Mouse (Mus musculus) hindbrain, embryonic 16.5 days (tissue): ENCODE results near the gene F8. TPM values are rescaled to one million over a fixed set of nuclear protein-coding genes. Genes with fewer than 3 reads are reported as not detected.

ENCODE experiments used
- ATAC-seq: fragments of 200-750 bp; cut with Nextera tagmentation; 2 replicates; pipeline ENCODE4 v1.8.0; 2017; ENCODE audit warnings: moderate TSS enrichment, moderate library complexity
- H3K27ac ChIP-seq: fragments of 300-500 bp; sonication (generic); 2 replicates; pipeline ENCODE4 v1.5.1; 2014; ENCODE audit warnings: low read depth, mild to moderate bottlenecking, control low read depth, low read length, moderate library complexity
- H3K27me3 ChIP-seq: fragments of 300-500 bp; sonication (generic); replicated peaks from 2 replicates; pipeline ENCODE4 v1.6.1; 2014; ENCODE audit warnings: low read length; ENCODE audit not compliant: control insufficient read depth, insufficient read depth
- H3K36me3 ChIP-seq: fragments of 300-500 bp; sonication (generic); 2 replicates; pipeline ENCODE4 v1.6.1; 2014; ENCODE audit warnings: mild to moderate bottlenecking, low read length, moderate library complexity, mixed read lengths; ENCODE audit not compliant: control insufficient read depth, insufficient read depth
- H3K4me1 ChIP-seq: fragments of 300-500 bp; sonication (generic); 2 replicates; pipeline ENCODE4 v1.6.1; 2014; ENCODE audit warnings: low read depth, low read length; ENCODE audit not compliant: control insufficient read depth, insufficient read depth
- H3K4me2 ChIP-seq: fragments of 300-500 bp; sonication (generic); 2 replicates; pipeline ENCODE4 v1.6.1; 2014; ENCODE audit warnings: mild to moderate bottlenecking, low read length, control low read depth, moderate library complexity
- H3K4me3 ChIP-seq: fragments of 300-500 bp; sonication (generic); 2 replicates; pipeline ENCODE4 v1.5.1; 2014; ENCODE audit warnings: mild to moderate bottlenecking, low read length, control low read depth, moderate library complexity
- H3K9ac ChIP-seq: fragments of 300-500 bp; sonication (generic); 2 replicates; pipeline ENCODE4 v1.6.1; 2014; ENCODE audit warnings: low read depth, mild to moderate bottlenecking, control low read depth, low read length, moderate library complexity
- H3K9me3 ChIP-seq: fragments of 300-500 bp; sonication (generic); 2 replicates; pipeline ENCODE4 v1.6.1; 2014; ENCODE audit warnings: mild to moderate bottlenecking, low read length, moderate library complexity; ENCODE audit not compliant: control insufficient read depth
- WGBS: fragments of 180-500 bp; shearing (Covaris S2); extraction: QIAGEN DNeasy Blood & Tissue Kit; methylation state at CpG from one replicate; pipeline ENCODE4 v1.1.7; 2014; 5-methylcytosine and 5-hydroxymethylcytosine counted together
- polyA plus RNA-seq: library from polyadenylated mRNA; unstranded; fragments of >200 nt; fragmentation: Nextera tagmentation; extraction: Ambion mirVana; gene quantifications from 2 replicates; pipeline ENCODE4 v1.2.1, GENCODE M21; 2015

Gene F8
- 1.8 and 2.3 TPM in 2 replicates for polyA plus RNA-seq

DNA sequence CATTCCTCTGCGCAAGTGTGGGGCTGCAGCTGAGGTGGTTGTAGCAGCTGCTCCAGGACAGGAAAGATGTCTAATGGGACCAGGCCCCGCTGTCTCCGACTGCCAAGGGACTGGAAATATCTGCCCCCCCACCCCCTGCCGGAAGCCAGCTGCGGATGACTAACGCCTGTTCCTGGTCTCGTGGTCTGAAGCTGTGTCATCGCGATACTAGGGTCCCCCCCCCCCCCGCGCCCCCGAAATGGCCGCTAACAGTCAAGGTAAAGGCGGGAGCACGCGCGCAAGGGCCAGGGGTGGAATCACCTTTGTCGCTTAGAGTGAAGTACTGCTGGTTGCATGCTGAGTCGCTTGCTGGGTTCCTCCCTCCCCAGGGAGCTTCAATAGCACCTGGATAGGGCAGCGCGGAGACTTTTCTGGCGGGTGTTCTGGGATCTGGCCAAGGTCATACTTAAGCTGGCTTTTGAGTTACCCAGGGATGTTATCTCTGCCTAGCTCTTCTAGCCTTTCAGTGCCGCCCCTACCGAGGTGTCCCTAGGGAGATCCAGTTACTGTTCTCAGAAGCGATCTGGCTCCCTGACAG is at the start of gene F8, which contains the start of gene Fundc2:
F8 (minus strand) TSS at position 421 of the 577 bp plus-strand sequence.
Fundc2 (plus strand) TSS at position 205 of the 577 bp plus-strand sequence.
- Histone ChIP-seq H3K36me3 (no peaks in the 10 kb centered on the region), H3K4me1 (no peaks in the 10 kb centered on the region), H3K27ac (peak within 1 kb of the TSS; percentile 72; the same call in 1 of the 2 replicates), H3K27me3 (no peaks in the 10 kb centered on the region), H3K9ac (peak within 1 kb of the TSS; percentile 71), H3K4me3 (peak within 1 kb of the TSS; percentile 56), H3K9me3 (no peaks in the 10 kb centered on the region), H3K4me2 (peak within 1 kb of the TSS; percentile 53)
- WGBS: 14% methylated on average over 15 of the region's 25 CpGs
- peak; percentile 99 for ATAC-seq

DNA sequence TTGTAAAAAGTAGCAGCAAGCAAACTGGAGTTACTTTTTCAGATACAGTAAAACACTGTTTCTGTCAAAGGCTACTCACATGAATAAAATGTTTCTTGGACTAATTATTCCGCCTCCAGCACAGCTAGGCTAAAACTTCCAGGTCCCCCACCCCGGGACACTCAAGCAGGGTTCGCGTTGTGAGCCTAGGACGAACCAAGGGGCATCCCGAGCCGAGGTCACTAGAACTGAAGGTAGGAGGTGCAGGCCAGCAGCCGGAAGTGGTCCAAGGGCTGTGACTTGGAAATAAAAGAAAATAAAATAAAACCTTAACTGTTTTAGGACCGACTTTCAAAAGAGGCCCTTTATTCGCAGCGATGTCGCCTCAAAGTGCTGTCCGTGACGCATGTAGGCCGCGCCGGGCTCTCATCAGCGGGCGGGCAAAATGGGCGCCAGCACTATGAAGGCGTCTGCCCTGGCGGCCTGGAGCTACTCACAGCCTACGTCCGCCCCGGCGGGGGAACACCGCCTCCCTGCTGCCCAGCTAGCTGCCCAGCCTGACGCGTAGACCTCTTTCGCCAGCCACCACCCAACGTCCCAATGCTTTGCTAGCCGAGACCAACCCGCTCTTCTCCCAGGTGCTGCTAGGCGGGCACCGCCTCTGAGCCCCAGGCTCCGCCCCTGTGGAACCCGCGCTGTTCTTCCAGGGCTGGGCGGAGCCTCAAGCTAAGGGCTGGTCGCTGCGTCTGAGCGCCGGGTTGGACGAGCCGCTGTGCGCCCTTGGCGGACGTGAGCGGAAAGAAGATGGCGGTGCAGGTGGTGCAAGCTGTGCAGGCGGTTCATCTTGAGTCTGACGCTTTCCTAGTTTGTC is 33.7 kb upstream of the F8 start, which contains the start of the genes Cmc4, Mtcp1 and Brcc3:
Cmc4 (minus strand) TSS at position 649 of the 850 bp plus-strand sequence.
Mtcp1 (minus strand) TSS at position 653 of the 850 bp plus-strand sequence.
Brcc3 (plus strand) TSS at position 693 of the 850 bp plus-strand sequence.
- Histone ChIP-seq H3K36me3 (no peaks in the 10 kb centered on the region), H3K27ac (peak within 1 kb of the TSS; percentile 83), H3K4me2 (peak within 1 kb of the TSS; percentile 56), H3K4me3 (peak within 1 kb of the TSS; percentile 52), H3K4me1 (no peaks in the 10 kb centered on the region), H3K27me3 (no peaks in the 10 kb centered on the region), H3K9ac (peak within 1 kb of the TSS; percentile 70), H3K9me3 (no peaks in the 10 kb centered on the region)
- 19% methylated on average over 43 of the region's 52 CpGs for WGBS
- ATAC-seq: peak; percentile 100

DNA sequence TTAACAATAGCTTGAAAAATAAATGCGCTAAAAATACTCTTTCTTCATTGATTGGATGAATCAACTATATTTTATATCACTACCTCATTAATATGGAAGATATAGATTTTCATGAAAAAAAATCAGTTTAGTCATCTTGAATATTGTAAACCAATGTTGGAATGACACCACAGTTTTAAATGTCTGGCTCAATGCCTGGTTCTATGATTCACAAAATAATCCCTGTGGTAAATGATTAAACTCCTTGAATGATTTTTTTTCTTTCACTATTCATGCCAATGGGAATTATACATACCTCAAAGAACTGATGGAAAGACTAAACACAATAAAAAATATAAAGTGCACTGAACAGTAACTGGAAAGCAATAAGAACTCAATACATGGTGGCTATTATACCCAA is 27.3 kb upstream of the F8 start:
- Histone ChIP-seq H3K4me1 (no peaks in the 10 kb centered on the region), H3K9ac (no peak overlapping the region), H3K9me3 (no peaks in the 10 kb centered on the region), H3K36me3 (no peaks in the 10 kb centered on the region), H3K27ac (no peak overlapping the region), H3K4me3 (no peak overlapping the region), H3K4me2 (no peak overlapping the region), H3K27me3 (no peaks in the 10 kb centered on the region)
- WGBS: 85% methylated on average over 1 of the region's 1 CpGs
- ATAC-seq: no peak

DNA sequence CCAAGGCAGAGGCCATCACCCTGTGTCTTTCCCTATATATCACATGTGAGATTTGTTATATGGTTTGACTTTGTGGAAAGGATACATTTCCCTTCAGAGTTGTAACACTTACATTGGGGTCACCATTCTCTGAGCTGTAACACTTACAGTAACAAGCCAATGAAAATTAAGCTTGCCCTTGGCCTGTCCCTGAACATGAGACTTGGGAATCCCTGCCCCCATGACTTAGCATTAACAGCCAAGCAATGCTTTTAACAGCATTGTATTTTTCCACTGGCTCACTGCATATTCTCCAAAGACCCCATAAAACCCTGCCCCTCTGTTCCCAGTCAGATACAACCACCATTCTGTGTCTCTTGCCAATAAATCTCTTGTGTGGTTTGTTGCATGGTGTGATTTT is 20.9 kb upstream of the F8 start:
- H3K4me3 ChIP-seq: no peak overlapping the region
- no peaks in the 10 kb centered on the region for H3K4me1 ChIP-seq
- H3K36me3 ChIP-seq: no peaks in the 10 kb centered on the region
- no peak overlapping the region for H3K4me2 ChIP-seq
- no peaks in the 10 kb centered on the region for H3K9me3 ChIP-seq
- no peaks in the 10 kb centered on the region for H3K27me3 ChIP-seq
- no peak overlapping the region for H3K9ac ChIP-seq
- no peak for ATAC-seq
- no peak overlapping the region for H3K27ac ChIP-seq

DNA sequence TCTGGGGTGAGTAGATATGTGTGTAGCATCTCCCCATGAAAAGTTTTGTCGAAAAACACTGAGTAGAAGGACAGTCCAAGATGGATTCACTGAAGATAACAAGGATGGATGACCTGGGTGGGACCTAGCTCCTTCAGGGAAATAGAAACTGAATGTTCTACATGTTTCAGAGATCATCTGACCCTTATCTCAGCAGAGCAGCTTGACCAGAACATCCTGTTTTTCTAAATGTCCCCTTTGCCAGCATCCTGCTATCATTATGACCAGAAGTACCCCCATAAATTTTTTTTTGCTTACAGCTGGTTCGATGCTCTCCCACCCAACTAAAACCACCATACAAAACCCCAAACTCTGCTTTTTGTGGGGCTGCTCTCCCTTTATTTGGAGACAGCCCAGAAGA is 20.3 kb upstream of the F8 start:
- ATAC-seq: no peak
- Histone ChIP-seq H3K27ac (no peak overlapping the region), H3K4me1 (no peaks in the 10 kb centered on the region), H3K36me3 (no peaks in the 10 kb centered on the region), H3K4me3 (no peak overlapping the region), H3K9me3 (no peaks in the 10 kb centered on the region), H3K9ac (no peak overlapping the region), H3K27me3 (no peaks in the 10 kb centered on the region), H3K4me2 (no peak overlapping the region)
- WGBS: 77% methylated on average over 2 of the region's 2 CpGs

DNA sequence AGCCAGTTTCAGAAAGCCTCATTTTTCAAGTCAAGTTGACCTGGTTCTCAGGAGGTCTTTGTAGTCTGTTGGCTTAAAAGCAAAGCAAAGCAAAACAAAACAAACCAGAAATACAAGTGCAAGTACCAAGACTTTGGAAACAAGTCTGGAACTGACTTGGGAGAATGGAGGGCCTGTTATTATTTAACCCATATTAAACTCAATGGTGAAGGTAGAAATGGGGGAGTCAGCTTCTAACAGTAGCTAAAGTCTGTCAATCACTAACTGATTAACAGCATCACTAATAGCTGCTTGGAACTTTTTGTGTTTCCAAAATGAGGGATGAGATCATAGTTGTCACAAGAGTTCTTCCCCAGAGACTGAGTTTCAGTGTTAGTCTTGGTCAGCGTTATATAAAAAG is 17.1 kb upstream of the F8 start:
- H3K9ac ChIP-seq: no peak overlapping the region
- ATAC-seq: no peak
- no peaks in the 10 kb centered on the region for H3K4me1 ChIP-seq
- no peaks in the 10 kb centered on the region for H3K9me3 ChIP-seq
- H3K4me2 ChIP-seq: no peak overlapping the region
- no peaks in the 10 kb centered on the region for H3K27me3 ChIP-seq
- H3K27ac ChIP-seq: no peak overlapping the region
- 90% methylated on average over 1 of the region's 1 CpGs for WGBS
- no peak overlapping the region for H3K4me3 ChIP-seq
- no peaks in the 10 kb centered on the region for H3K36me3 ChIP-seq

DNA sequence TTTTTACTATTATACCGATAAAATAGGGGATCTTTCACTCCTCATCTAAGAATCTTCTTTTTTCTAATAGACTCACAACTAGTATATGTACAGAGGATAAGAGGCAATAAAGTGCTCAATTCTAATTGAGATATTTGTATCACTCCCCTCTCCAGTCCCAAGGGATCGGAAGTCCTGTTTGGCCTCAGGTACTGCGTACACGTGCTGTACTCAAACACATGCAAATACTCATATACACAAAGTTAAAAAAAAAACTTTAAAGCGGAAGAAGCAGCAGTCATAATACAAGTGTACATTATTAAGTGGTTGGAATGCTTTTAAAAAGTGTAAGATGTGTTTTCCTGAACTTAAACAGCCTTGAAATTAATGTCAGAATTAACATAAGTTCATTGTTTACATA is 716 bp downstream of the F8 start:
- no peak overlapping the region; the same call in 1 of the 2 replicates for H3K27ac ChIP-seq

DNA sequence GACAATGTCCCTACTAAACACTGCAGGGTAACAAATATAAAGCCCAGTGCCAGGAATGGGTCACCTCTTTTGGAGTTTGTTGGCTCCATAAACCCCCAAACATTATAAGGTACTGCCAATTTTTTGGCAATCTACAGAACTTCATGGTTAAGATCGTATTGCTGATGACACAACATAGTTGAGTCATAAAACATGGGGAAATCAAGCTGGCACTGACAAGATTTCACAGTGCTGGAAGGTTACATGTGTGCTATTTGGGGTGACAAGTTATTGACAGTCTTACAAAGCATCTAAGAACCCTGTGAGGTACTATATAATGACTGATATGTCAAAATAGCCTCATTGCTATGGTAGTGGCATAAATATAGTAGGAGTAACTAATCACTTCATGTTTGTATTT is 1.2 kb downstream of the F8 start:
- no peak overlapping the region for H3K9ac ChIP-seq

More for the DNA sequence above, 716 bp downstream of the F8 start:
- no peaks in the 10 kb centered on the region for H3K27me3 ChIP-seq
- H3K4me1 ChIP-seq: no peaks in the 10 kb centered on the region
- 67% methylated on average over 5 of the region's 5 CpGs for WGBS
- peak overlapping the region; percentile 56 for H3K4me3 ChIP-seq
- ATAC-seq: 0 out of 2 replicates have a peak, but pooled peaks have one; percentile 4
- no peaks in the 10 kb centered on the region for H3K9me3 ChIP-seq
- H3K36me3 ChIP-seq: no peaks in the 10 kb centered on the region
- H3K9ac ChIP-seq: no peak overlapping the region
- H3K4me2 ChIP-seq: peak overlapping the region; percentile 53

DNA sequence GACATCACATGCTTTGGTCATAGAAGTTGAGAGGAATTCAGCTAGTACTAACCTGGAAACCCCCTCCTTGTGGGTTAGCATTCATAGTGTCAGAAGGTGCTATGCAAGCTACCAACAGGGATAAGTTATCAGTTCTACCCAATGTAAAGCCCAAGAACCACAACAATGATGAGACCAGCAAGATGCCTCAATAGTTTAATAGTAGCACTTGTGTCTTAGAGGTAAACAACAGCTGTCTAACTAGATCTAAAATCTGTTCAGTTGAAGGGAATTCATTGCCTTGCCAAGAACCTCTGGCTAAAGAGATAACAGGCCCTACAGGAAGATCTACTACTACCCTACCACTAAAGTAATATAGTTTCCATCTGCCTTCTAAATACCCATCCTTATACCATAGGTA is 5.6 kb downstream of the F8 start:
- Histone ChIP-seq H3K4me3 (no peak overlapping the region), H3K4me2 (no peak overlapping the region), H3K27ac (no peak overlapping the region), H3K9me3 (no peaks in the 10 kb centered on the region), H3K36me3 (no peaks in the 10 kb centered on the region), H3K9ac (no peak overlapping the region), H3K27me3 (no peaks in the 10 kb centered on the region), H3K4me1 (no peaks in the 10 kb centered on the region)
- ATAC-seq: no peak

More for the DNA sequence above, 1.2 kb downstream of the F8 start:
- no peak overlapping the region for H3K27ac ChIP-seq
- no peaks in the 10 kb centered on the region for H3K4me1 ChIP-seq
- H3K36me3 ChIP-seq: no peaks in the 10 kb centered on the region
- H3K4me3 ChIP-seq: no peak overlapping the region
- H3K4me2 ChIP-seq: no peak overlapping the region; the same call in 1 of the 2 replicates
- WGBS: 80% methylated on average over 1 of the region's 1 CpGs
- H3K9me3 ChIP-seq: no peaks in the 10 kb centered on the region
- H3K27me3 ChIP-seq: no peaks in the 10 kb centered on the region
- no peak for ATAC-seq
